Mouse (Mus musculus): Measurements from ENCODE around the gene Gm10192.

- no peak for TF ChIP-seq CTCF (IDR thresholded peaks at IDR 0.05 in 2 of 3, conservative IDR thresholded peaks at IDR 0.05 in 1 of 3; ENCODE audit: control insufficient read depth in 1 of 3, insufficient read depth in 1 of 3, low read depth in 2 of 3, low read length in 3 of 3, poor library complexity in 1 of 3, severe bottlenecking in 1 of 3)
- no peak for TF ChIP-seq ELF1 (IDR thresholded peaks at IDR 0.05; ENCODE audit: low read depth, low read length)
- TF ChIP-seq HCFC1 (IDR thresholded peaks at IDR 0.05; ENCODE audit: low read depth, low read length), result no peak
- TF ChIP-seq MYB (IDR thresholded peaks at IDR 0.05; ENCODE audit: low read depth, low read length), result no peak
These were observed 40.5 kb downstream of the Gm10192 start for GRCm38 (mm10) chr4:97142484-97142883.

All from MEL (cell line).